Mouse (Mus musculus) kidney, postnatal 4 days (tissue): Measurements from ENCODE around the gene Rbm5.

Source experiments
- DNase-seq, 2 experiments: peaks; one replicate each; pipeline ENCODE4 v3.0.0; 2021; ENCODE audit warnings: mixed read lengths in 2 of 2

Rbm5 gene

GRCm38 (mm10) chr9:107699376-107699980, 71.3 kb downstream of the Rbm5 start:
- DNase-seq, result peak; percentile 70 to 79

DNA sequence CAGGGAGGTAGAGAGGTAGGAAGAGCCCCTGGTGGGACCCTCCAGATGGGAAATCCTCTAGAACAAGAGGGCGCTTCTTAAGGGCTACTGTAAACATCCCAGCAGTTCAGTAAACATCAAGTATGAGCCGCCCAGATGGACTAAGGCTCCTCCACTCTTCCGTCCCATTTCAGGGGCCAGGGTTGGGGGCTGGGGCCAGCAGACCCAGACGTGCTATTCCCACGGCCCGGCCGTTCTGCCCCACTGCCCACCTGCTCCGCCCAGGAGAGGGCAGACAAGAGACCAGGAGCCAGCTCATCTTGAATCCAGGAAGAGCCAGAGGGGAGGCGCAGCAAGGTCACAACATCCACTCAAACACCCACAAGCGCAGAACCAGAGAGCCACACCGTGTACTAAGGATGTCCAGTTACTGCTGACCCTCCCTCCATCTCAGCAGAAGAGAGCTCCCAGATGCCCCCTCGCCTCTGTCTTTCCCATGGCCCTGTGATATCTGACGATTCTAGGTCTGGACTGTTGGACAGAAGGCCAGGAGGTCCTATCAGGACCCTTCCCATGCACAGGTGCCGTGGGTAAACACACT, 72.1 kb downstream of the Rbm5 start:
- peak; percentile 79 to 86 for DNase-seq

DNA sequence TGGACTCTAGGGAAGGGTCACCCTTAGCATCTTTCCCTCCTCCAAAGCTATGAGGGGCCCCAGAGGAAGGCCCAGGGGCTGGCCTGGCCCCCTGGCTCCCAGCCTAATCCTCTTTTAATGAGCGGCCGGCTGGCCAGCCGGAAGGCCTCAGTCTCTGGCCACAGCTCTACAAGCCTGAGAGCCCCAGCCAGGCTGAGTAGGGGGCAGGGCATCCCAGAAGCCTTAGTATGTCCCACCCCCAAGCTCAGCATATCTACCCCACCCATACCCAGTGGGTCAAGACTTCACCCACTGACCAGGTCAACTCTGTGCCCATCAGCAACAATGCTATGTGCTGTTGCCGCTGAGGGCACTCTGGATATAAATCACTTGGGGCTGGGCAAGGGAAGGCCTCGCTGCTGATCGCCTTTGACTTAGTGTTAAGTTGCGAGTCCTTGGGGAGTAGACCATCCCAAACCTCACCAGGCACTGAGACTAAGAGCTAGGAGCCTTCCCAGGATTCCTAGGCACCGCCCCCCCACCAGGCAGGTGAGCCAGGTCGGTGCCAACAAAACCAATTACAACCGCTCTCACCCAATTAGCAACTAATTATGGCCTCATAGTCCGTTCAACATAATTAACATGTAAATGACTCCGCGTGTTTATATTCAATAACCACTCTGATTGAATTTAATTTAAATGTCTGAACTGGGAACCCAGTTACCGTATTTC, 72.8 kb downstream of the Rbm5 start:
- DNase-seq, result peak; percentile 70 to 75

DNA sequence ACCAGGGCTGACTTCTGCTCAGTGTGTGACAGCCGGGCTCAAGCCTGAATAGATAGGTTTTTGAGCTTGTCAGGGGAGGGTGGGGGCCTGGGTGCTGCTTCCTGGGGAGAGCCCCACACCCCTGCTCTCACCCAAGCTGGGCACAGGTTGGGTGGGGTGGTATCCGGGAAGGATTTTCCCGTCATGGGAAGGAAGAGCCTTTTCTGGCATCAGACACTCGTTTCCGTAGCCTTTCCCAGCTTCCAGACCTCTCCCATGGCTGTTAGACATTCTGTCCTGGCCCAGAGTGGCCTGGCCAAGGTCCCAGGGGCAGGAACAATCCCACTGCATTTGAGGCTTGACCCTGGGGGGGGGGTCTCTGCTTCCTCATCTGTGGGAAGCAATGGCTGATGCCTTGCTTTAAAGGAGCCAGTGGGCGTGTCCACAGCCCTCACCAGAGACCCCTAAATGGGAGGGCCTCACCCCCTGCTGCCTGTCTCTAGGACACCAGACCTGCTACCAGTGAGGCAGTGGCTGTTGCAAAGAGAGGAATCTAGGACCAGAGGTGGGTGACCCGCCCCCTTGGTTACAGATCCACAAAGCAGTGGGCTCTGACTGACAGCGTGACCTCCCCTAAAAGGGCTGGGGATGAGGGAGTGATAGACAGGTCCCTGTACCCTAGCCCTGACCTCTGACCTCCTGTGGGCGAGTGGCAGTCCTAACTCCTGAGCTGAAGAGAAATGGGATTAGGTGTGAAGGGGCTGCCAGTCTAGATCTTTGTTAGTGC, 73.8 kb downstream of the Rbm5 start:
- DNase-seq, result peak in 1 of 2 experiments; percentile 55

GRCm38 (mm10) chr9:107696106-107696479, 74.7 kb downstream of the Rbm5 start:
- no peak for DNase-seq

DNA sequence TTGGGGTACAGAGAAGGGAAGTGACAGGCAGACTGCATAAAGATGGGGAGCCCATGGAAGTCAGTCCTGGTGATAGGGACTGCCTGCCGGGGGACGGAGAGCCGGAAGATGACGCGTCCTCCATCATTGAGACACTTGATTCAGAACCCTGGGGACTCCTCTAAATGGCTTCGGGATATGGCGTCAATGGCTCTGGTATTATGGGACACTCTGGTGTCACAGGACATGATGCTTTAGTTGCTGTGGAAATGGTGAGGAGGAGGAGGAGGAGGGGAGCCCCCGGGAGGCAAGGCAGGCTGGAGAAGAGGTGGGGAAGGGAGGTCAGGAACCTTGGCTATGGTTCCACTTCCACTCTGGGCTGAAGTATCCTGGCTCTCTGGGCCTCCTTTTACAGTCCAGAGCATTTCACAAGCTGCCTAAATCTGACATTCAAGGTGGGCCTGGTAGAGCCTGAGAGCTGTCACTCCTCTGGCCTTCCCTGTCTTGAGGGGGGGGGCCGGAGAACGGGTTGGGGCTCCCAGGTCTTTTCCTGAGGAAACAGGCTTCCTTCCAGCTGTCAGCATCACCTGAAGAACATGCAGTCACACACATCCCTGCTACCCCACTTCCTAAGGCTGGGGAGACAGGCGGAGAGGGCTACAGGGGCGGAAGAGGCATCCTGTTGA, 75.2 kb downstream of the Rbm5 start:
- no peak for DNase-seq

DNA sequence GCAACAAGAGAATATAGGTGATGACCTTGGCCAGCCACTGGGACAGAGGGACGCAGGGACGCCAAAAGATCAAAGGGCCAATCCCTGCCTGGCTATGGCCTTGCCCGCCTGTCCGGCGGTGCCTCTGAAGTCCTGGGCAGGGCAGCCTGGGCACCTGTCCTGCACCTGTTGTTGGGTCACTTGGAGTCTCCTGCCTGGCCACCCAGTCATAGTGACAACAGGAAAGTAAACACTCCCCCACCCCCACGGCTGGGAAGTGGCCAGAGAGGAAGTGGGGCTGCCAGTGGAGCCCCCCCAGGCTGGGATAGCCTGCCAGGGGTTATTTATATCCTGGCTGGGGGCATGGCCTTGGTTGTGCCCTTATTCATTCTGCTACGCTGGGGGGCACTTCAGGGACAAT, 76.2 kb downstream of the Rbm5 start:
- peak in 1 of 2 experiments; percentile 61 for DNase-seq

DNA sequence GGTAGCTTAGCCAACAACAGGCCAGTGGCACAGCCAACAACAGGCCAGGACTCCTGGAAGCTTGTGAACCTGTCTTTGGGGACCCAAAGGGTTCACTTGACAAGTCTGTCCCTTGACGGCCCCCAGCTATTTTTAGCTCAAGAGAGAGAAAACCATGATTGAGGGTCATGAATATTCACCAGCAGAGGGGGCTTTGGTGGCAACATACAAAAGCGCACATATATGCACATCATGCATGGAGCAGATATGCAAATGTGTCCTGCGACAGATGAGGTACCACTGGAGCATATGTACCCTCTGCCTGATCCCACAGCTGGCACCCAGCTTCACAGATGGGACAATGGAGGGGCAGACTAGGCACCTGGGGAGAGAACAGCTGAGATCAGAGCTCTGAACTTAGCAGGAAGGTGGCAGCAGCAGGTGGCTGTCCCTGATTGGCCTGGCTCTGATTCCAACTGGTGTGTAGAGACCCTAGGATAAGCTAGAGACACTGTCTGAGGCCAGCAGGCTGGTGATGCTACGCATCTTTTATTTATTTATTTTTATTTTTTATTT, 77.3 kb downstream of the Rbm5 start:
- DNase-seq, result no peak

DNA sequence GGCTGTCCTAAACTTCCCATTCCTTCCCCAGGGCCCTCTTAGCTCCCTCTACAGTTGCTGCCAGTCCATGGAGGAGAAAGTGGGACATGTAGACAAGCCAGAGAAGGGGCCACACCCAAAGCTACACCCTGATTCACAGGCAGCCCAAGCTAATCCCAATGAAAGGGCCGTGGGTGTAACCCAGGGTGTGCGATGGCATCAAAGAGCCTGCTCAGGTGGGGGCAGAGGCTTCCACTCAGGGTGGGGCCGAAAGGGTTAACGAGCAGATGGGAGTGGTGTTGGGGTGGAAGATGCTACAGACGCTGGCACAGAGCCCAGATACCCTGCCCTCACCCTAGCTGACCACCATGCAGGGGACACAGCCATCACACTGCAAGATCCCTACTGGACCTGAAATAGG, 78.0 kb downstream of the Rbm5 start:
- DNase-seq, result no peak

GRCm38 (mm10) chr9:107690391-107690790, 80.4 kb downstream of the Rbm5 start:
- no peak for DNase-seq
